Mouse (Mus musculus) myocyte (in vitro differentiated cells): ENCODE results near the gene Xlr4a. TPM values are rescaled to one million over a fixed set of nuclear protein-coding genes. Genes with fewer than 3 reads are reported as not detected.

Experiments
- H3K27me3 ChIP-seq: one replicate; pipeline ENCODE4 v1.6.1; 2011; ENCODE audit not compliant: control insufficient read depth, insufficient read depth, insufficient read length
- H3K36me3 ChIP-seq: one replicate; pipeline ENCODE4 v1.6.1; 2011; ENCODE audit not compliant: control insufficient read depth, insufficient read depth
- H3K4me2 ChIP-seq: one replicate; pipeline ENCODE4 v1.6.1; 2011; ENCODE audit warnings: low read depth, control low read depth
- H3K4me3 ChIP-seq: one replicate; pipeline ENCODE4 v1.5.1; 2011; ENCODE audit warnings: mild to moderate bottlenecking, control low read depth, moderate library complexity
- H3K79me2 ChIP-seq: one replicate; pipeline ENCODE4 v1.6.1; 2011; ENCODE audit not compliant: control insufficient read depth, insufficient read depth
- H3ac ChIP-seq: one replicate; pipeline ENCODE4 v1.6.1; 2011; ENCODE audit not compliant: control insufficient read depth, insufficient read length
- CEBPB ChIP-seq: IDR thresholded peaks from 2 replicates; pipeline ENCODE4 v1.6.1; 2011; ENCODE audit warnings: mild to moderate bottlenecking, moderate library complexity; ENCODE audit not compliant: poor library complexity, insufficient read depth, severe bottlenecking
- E2F4 ChIP-seq: IDR thresholded peaks from one replicate; pipeline ENCODE4 v1.6.1; 2011; ENCODE audit warnings: mild to moderate bottlenecking, control low read depth, moderate library complexity; ENCODE audit not compliant: insufficient read depth
- MAX ChIP-seq: IDR thresholded peaks from one replicate; pipeline ENCODE4 v1.6.1; 2011; ENCODE audit warnings: low read depth, mild to moderate bottlenecking, control low read depth
- MYOD1 ChIP-seq, 3 experiments: IDR thresholded peaks; one replicate each; pipeline ENCODE4 v1.6.1; 2011; ENCODE audit warnings: control low read depth in 2 of 3, low read depth in 2 of 3, mild to moderate bottlenecking in 2 of 3, moderate library complexity in 1 of 3; ENCODE audit not compliant: insufficient read length in 2 of 3, control insufficient read depth in 1 of 3
- MYOG ChIP-seq, 3 experiments: IDR thresholded peaks; one replicate each; pipeline ENCODE4 v1.6.1; 2011; ENCODE audit warnings: control low read depth in 2 of 3, low read depth in 2 of 3, mild to moderate bottlenecking in 2 of 3; ENCODE audit not compliant: insufficient read length in 2 of 3, control insufficient read depth in 1 of 3, insufficient read depth in 1 of 3
- POLR2A ChIP-seq: IDR thresholded peaks from one replicate; pipeline ENCODE4 v1.6.1; 2011; ENCODE audit warnings: low read depth, mild to moderate bottlenecking, control low read depth, moderate library complexity; ENCODE audit not compliant: insufficient read length
- POLR2AphosphoS2 ChIP-seq: IDR thresholded peaks from one replicate; pipeline ENCODE4 v1.6.1; 2011; ENCODE audit warnings: low read depth, control low read depth; ENCODE audit not compliant: insufficient read length
- REST ChIP-seq: IDR thresholded peaks from one replicate; pipeline ENCODE4 v1.6.1; 2011; ENCODE audit warnings: mild to moderate bottlenecking, control low read depth, moderate library complexity; ENCODE audit not compliant: insufficient read depth, insufficient read length
- SRF ChIP-seq: IDR thresholded peaks from one replicate; pipeline ENCODE4 v1.6.1; 2011; ENCODE audit warnings: low read depth; ENCODE audit not compliant: control insufficient read depth, insufficient read length
- TCF12 ChIP-seq: IDR thresholded peaks from one replicate; pipeline ENCODE4 v1.6.1; 2011; ENCODE audit warnings: mild to moderate bottlenecking, control low read depth; ENCODE audit not compliant: poor library complexity, insufficient read depth, severe bottlenecking
- TCF3 ChIP-seq: IDR thresholded peaks from one replicate; pipeline ENCODE4 v1.6.1; 2011; ENCODE audit warnings: low read depth, control low read depth; ENCODE audit not compliant: insufficient read length
- USF1 ChIP-seq: IDR thresholded peaks from one replicate; pipeline ENCODE4 v1.6.1; 2011; ENCODE audit warnings: low read depth, mild to moderate bottlenecking, control low read depth, moderate library complexity
- polyA plus RNA-seq: library from polyadenylated mRNA; unstranded; fragments of >200 nt; fragmentation: generic; extraction: Trizol; gene quantifications from one replicate; pipeline ENCODE4 v1.2.1, GENCODE M21; 2012; ENCODE audit warnings: missing spikeins

Xlr4a gene
- polyA plus RNA-seq, 1 experiment, result 0.55 TPM

DNA sequence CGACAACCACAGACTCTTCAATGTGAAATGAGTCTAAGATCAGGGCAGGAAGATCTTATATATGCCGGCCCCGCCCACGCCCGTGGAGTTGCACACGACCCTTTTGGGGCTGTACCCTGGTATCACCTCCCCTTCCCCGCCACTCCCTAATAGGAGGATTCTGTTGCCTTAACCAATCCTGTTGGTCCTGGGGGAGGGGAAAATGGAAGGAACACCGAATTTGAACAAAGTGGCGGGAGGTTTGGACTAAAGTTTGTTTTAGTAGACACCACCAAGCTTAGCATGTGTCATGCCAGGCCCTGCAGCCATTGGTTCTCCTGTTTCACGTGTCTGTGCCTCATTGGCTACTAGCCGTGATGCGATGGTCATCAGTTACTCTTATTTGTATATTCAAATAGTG, 42.6 kb downstream of the Xlr4a start:
- Histone ChIP-seq H3K36me3 (no peaks in the 10 kb centered on the region), H3K27me3 (no peaks in the 10 kb centered on the region), H3K4me2 (no peak overlapping the region), H3ac (no peak overlapping the region), H3K4me3 (no peak overlapping the region), H3K79me2 (no peaks in the 10 kb centered on the region)
- TF ChIP-seq TCF12, result no peak
- no peak for TF ChIP-seq E2F4
- TF ChIP-seq POLR2A, result no peak
- no peak for TF ChIP-seq CEBPB
- no peak for TF ChIP-seq SRF
- TF ChIP-seq MYOG (IDR thresholded peaks at IDR 0.05; ENCODE audit: control insufficient read depth in 1 of 3, insufficient read depth in 1 of 3, insufficient read length in 2 of 3, low read depth in 2 of 3), result no peak
- no peak for TF ChIP-seq MYOD1 (IDR thresholded peaks at IDR 0.05; ENCODE audit: control insufficient read depth in 1 of 3, insufficient read length in 2 of 3, low read depth in 2 of 3)
- no peak for TF ChIP-seq TCF3
- no peak for TF ChIP-seq USF1
- TF ChIP-seq MAX, result no peak
- TF ChIP-seq REST, result no peak
- no peak for TF ChIP-seq POLR2AphosphoS2

- H3K4me2 ChIP-seq, result no peak overlapping the region
- H3K27me3 ChIP-seq, result no peaks in the 10 kb centered on the region
- H3K79me2 ChIP-seq, result no peaks in the 10 kb centered on the region
- no peaks in the 10 kb centered on the region for H3K36me3 ChIP-seq
- H3K4me3 ChIP-seq, result no peak overlapping the region
- TF ChIP-seq SRF (no peak), MYOG (IDR thresholded peaks at IDR 0.05; ENCODE audit: control insufficient read depth in 1 of 3, insufficient read depth in 1 of 3, insufficient read length in 2 of 3, low read depth in 2 of 3) (no peak), USF1 (no peak), POLR2A (no peak), REST (no peak), TCF3 (no peak), MAX (no peak), POLR2AphosphoS2 (no peak), E2F4 (no peak), TCF12 (no peak), MYOD1 (IDR thresholded peaks at IDR 0.05; ENCODE audit: control insufficient read depth in 1 of 3, insufficient read length in 2 of 3, low read depth in 2 of 3) (no peak), CEBPB (no peak)
- no peak overlapping the region for H3ac ChIP-seq
Measured at GRCm38 (mm10) chrX:73038831-73039230, 43.4 kb downstream of the Xlr4a start.

- Histone ChIP-seq H3K79me2 (no peaks in the 10 kb centered on the region), H3K36me3 (no peaks in the 10 kb centered on the region), H3ac (no peak within 1 kb of the TSS), H3K27me3 (no peaks in the 10 kb centered on the region), H3K4me2 (no peak within 1 kb of the TSS), H3K4me3 (no peak within 1 kb of the TSS)
- TF ChIP-seq REST (no peak), MAX (no peak), USF1 (no peak), POLR2AphosphoS2 (no peak), TCF3 (no peak), TCF12 (no peak), E2F4 (no peak), MYOG (IDR thresholded peaks at IDR 0.05; ENCODE audit: control insufficient read depth in 1 of 3, insufficient read depth in 1 of 3, insufficient read length in 2 of 3, low read depth in 2 of 3) (no peak), POLR2A (no peak), CEBPB (no peak), MYOD1 (IDR thresholded peaks at IDR 0.05; ENCODE audit: control insufficient read depth in 1 of 3, insufficient read length in 2 of 3, low read depth in 2 of 3) (no peak), SRF (no peak)
Measured at GRCm38 (mm10) chrX:73037003-73037402, 45.3 kb downstream of the Xlr4a start, which contains the start of gene Pnma5. Pnma5 (minus strand) TSS chrX:73037103.

Other genes starting within 250 kb of the Xlr4a start
- gene Cetn2, start 164.1 kb downstream of the Xlr4a start, polyA plus RNA-seq, result 22.3 TPM
- gene Nsdhl, start 163.9 kb downstream of the Xlr4a start, polyA plus RNA-seq, result 74.4 TPM
- not detected for gene Zfp185, start 95.1 kb downstream of the Xlr4a start, polyA plus RNA-seq
- 0.07 TPM for gene Pnma5, start 45.4 kb downstream of the Xlr4a start, polyA plus RNA-seq
- not detected for gene Pnma3, start 17.7 kb downstream of the Xlr4a start, polyA plus RNA-seq
- 1.9 TPM for gene Xlr3a, start 14.6 kb upstream of the Xlr4a start, polyA plus RNA-seq
- not detected for gene Gm14685, start 34.6 kb upstream of the Xlr4a start, polyA plus RNA-seq
- gene Xlr5b, start 66.3 kb upstream of the Xlr4a start, polyA plus RNA-seq, result not detected
- gene DXBay18, start 67.0 kb upstream of the Xlr4a start, polyA plus RNA-seq, result not detected
- gene Spin2d, start 94.5 kb upstream of the Xlr4a start, polyA plus RNA-seq, result not detected
- 0.40 TPM for gene Xlr3b, start 109.7 kb upstream of the Xlr4a start, polyA plus RNA-seq
- gene Xlr4b, start 131.9 kb upstream of the Xlr4a start, polyA plus RNA-seq, result 0.05 TPM
- 4.5 TPM for gene F8a, start 145.8 kb upstream of the Xlr4a start, polyA plus RNA-seq
- 0.10 TPM for gene Xlr4c, start 160.7 kb upstream of the Xlr4a start, polyA plus RNA-seq
- 1.6 TPM for gene Xlr3c, start 182.9 kb upstream of the Xlr4a start, polyA plus RNA-seq
- not detected for gene Xlr5a, start 210.5 kb upstream of the Xlr4a start, polyA plus RNA-seq
- not detected for gene Xlr5c, start 210.5 kb upstream of the Xlr4a start, polyA plus RNA-seq